Mouse (Mus musculus) mesoderm, embryonic 11.5 days (tissue): ENCODE data around the gene Gm5108.

Experiments used
- DNase-seq: peaks from one replicate; pipeline ENCODE4 v3.0.0-alpha.2; 2012; ENCODE audit warnings: low read depth, low spot score

The Gm5108 gene

DNA sequence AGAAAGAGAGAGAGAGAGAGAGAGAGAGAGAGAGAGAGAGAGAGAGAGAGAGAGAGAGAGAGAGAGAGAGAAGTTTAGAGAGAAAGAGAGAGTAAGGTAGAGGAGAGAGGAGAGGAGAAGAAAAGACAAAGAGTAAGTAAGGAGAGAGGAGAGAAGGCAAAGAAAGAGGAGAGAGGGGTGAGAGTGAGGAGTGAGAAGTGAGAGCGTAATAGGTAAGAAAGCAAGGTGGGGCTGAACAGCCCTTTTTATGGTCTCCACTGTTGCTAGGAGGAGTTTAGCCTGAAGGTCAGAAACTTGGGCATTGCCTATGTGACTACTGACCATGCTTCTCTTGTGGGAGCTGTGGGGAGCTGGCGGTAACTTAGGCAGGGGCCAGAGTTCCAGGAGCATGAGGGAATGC lies at the start of gene Gm5108:
Gm5108 (plus strand) TSS at position 301 of the 400 bp plus-strand sequence.
- DNase-seq: no peak

DNA sequence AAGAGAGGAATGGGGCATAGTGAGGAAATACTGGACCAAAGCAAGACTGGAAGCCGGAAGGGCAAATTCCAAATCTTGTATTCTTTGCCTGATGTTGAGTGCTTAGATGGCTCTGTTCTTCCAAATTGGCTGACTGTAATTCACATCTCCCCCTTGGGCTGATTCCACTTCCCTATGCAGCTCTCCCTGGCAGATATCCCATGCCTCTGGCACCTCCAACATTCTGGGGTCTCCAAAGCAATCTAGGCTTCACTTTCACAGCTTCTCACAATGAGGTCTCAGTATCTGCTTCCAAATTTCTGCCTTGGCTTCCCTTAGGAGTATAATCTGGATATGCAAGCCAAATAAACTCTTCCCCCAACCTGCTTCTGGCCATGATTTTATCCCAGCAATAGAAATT lies 42.5 kb upstream of the Gm5108 start:
- no peak for DNase-seq

DNA sequence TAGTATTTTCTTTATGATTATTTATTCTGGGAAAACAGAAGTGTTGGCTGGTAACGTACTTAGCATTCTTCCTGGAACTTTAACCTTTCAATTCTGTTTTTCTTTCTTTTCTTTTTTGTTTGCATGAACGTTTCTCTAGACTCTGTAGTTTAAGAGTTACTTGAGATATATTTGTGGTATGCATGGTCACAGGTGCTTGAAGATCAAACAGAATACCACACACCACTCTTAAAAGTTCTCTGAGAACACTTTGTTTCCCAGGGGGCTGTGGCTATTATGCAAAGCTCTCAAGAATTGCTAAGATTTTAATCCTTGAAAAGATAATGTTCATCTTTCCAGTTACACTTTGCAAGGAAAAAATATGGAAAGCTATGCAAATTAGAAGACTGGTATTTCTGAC lies 36.9 kb upstream of the Gm5108 start:
- no peak for DNase-seq

DNA sequence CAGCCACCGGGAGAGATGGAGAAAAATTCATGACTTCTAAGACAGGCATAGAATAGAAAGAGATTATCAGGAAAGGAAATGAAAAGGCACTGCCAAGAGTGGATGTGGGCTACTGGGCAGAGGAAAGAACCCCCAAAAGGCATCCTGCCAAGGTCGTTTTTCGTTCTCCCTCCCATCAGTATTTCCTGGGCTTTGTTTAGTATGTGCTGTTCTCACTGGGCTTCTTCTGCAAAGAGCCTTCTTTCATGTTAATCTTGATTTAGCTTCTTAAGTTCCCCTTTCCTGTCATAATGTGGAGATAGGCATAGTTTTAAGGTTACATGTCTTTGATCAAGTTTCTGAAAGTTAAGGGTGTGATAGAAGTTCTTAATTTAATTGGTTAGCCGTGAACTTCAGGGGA lies 10.9 kb upstream of the Gm5108 start:
- DNase-seq: no peak

DNA sequence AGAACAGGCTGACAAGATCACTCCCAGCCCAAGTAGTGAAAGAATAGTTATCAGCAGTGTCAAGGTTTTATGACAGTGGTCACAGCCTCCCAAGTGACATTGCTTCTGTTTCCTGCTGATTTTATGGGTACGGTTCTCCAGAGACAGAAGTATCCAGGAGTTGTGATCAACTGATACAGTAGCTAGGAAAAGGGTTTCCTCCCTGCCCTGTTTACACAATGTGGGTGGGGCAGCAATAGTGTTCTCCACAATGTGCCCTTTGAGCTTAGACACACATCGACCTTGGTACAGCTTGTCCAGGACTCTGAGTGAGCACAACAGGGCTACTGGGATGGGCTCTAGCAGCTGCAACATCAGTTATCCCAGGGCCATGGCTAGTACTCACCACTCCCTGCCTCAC lies 9.8 kb upstream of the Gm5108 start:
- no peak for DNase-seq

DNA sequence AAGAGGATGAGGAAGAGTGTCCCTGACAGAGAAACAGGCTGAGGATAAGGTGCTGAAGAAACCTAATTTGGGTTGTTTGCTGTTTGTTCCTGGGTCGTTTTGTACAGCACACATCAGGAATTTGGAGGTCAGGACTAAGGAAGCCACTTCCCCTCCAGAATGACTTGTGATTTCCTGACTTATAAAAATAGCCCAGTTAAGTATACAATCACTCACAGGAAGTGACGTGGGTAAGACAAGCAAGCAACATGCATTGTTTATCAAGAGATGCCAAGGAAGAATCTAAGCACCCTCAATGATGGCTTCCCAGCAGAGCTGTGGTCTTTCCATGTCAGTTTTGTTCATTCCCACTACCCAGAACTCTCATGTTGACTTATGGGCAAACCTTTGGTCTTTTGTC lies 1.7 kb downstream of the Gm5108 start:
- no peak for DNase-seq

DNA sequence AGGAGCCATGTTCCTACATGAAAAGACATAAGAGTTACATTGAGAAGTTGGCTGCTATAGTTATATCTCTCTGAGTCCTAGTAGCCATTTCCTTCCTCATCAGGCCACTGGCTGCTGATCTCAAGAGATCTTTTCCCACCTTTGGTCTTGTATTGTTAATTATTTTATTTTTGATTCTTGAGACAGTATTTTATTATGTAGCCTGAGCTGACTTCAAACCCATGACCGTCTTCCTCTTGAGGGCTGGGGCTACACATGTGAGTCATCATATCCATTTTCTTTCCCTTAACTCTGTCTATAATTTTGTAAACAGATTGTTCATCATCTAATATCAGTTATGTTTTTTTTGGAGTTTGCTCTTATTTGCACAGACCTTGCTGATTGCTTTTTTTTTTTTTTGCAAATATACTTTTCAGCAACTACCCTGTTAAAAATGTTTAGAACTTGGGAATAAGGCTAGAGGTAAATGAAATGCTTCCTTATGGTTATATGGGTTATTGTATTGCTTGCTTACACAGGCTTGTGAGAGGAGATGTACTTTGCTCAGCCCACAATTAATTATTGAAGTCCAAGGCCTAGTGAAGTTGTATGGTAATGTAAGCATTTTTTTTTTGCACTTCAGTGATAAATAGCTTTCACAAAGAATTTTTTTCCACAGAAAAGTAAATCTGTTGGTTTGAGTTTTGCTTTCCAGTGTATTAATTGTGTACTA lies 2.8 kb downstream of the Gm5108 start:
- no peak for DNase-seq

DNA sequence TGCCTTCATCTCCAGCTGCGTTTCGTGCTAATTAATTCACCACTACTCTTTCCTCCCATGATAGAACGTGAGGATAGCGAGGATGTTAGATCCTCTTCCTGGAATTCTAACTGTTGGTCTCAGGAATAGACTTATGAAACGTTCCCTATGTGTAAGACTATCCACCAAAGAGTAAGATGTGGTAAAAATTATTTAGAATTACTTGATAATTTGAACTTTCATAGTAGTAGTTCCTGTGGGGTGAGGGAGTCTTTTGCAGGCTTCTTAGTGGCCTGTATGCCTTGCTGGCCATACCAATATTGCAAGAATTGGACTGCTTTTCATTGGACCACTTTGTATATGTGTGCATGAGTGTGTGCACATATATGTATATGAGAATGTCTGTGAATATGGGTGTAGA lies 4.9 kb downstream of the Gm5108 start, which contains the start of gene Gm21905:
Gm21905 (minus strand) TSS at position 101 of the 400 bp plus-strand sequence.
- no peak for DNase-seq

DNA sequence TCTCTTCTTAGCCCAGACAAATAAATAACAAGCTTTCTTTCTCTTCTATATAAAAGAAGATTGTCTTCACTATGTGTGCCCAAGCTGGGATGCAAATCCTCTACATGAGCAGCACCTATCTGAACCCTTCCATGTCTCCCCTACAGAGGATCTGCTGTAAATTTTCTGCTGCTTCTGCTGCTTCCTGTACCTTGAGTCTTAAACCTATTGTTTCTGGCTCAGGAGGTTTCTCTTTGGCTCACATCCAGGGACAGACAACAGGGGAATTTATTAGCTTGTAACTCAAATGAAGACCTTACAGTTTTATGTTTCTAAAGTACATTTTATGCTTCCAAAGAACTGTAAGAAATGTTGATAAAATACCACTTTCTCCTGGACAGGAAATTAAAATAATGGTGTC lies 5.5 kb downstream of the Gm5108 start:
- no peak for DNase-seq

DNA sequence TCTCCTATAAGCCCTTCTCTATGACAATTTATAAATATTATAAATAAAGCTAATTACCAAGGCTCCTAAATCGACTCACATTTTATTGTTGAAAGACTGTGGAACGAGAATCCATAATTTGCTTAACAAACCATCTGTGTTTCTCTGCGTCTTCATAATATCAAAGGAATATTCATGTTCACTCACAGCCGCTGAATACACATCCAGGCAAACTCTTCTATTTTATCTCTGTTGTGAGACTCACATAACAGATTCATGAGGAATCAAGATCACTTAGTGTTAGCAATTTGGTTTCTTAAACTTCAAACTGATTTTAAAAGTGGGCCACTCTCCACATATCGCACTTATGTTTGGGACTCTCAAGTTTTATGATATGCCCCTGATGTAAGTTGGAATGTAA lies 6.6 kb downstream of the Gm5108 start:
- DNase-seq: no peak

DNA sequence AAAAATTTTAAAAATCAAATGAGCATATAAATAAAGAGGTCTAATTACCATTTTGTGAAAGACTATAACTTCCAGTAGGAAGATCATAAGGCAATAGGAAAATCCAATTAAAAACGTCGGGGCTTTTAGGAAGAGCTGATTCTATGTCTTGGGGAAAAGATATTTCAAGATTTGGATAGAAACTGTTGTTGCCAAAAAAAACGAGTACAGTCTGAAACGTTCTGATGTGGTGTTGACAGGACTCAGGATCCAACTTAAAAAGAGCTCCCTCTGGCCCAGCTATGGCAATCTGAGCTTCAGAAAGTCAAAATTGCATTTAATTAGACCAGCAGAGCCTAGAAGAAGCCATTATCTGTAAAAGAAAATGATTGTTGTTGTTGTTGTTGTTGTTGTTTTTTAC lies 12.6 kb downstream of the Gm5108 start:
- DNase-seq: no peak

DNA sequence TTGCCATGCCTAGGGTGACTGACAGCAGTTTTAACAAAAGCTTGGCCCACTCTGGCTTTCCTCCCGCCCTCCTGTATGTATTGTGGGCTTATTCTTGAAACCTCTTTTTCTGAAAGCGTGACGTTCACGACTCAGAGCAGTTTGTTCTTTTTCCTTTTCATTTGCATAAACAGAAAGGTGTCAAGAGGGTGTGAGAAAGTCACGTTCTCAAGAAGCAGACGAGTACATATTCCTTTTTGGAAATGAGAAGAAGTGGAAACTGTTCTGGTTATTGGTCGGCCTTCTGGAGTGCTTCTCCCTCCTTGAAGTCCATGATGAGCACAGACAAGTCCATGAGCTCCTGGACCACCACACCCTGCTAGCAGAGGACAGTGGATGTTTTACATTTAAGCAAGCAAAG lies 14.0 kb downstream of the Gm5108 start:
- no peak for DNase-seq

DNA sequence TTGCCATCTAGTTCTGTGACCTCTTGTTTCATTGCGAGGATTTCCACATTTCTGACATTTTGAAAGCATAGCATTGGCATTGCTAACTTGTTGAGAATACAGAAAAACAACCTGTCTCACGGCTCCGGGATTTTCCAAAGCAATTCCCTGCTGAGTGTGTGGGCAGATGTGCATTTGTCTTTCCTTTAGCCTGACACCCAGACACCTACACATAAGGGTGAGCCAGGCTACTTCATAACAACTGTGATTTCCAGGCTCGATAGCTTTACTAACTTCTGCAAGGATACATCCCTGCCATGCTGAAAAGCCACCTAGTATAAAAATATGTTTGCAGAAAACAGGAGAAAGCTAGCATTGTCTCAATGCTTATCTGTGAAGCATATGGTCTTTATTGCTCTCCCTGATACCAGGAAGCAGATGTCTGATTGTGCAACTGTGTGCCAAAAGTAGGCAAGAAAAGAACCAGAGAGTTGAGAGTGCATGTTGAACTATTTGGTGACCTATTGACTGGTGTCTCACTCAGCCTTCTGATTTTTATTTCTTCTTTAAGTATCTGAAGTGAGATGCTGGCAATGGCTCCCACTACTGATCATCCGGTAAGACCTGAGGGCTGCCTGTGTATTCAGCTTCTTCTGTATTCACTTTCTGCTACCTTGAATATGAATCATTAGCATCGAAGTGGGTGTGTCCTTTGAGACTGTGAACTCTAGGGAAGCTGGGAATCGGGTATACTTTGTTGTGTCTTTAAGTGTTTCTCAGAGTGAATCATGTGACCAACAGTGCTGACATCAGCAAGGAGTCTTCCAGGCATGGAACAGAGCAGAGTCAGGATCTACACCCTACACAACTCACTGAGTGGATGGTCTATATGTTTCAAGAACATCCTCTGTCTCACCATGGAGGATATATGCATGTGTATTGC lies 20.5 kb downstream of the Gm5108 start:
- DNase-seq: no peak

DNA sequence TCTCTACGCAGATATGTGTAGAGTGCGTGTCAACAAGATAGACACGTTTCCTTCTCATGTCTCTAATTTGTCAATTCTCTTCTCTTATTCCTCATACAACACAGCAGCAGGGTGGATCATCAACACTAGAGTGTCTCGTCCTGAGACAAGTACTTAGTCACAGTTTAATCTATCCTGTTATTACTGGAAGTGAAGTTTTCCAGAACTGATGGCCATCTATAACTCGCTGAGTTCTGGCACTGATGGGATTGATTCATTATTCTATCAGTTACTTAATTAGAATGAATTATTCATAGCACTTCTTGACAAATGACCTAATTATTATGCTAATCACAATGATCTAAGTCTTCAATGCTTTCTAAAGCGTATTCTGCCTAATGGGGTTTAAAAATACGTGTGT lies 28.1 kb downstream of the Gm5108 start:
- DNase-seq: no peak

DNA sequence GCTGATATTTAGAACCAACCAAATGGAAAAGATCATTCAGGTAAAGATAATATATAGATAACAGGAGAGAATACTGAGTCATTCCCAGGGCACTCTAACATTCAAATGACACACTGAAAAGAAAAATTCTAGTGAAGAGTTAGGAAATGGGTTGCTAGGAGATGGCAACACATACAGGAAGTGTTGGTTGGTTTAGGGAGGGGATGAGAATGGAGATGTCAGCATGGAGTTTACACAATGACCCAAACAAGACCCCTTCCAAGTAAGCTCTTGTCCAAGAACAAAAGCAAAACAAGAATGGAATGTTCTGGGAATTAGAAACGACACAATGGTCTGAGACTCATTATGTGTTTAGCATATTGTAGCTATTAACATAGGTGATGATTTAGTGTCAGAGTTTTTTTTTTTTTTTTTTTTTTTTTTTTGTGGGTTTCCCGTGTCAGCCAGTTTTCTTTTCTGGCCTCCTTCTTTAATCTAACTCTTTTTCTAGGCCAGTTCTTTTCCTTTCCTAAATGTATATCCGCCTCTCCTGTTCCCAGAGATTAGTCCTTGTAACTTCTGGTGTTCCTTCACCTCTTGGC lies 40.6 kb downstream of the Gm5108 start:
- DNase-seq: peak; percentile 9

DNA sequence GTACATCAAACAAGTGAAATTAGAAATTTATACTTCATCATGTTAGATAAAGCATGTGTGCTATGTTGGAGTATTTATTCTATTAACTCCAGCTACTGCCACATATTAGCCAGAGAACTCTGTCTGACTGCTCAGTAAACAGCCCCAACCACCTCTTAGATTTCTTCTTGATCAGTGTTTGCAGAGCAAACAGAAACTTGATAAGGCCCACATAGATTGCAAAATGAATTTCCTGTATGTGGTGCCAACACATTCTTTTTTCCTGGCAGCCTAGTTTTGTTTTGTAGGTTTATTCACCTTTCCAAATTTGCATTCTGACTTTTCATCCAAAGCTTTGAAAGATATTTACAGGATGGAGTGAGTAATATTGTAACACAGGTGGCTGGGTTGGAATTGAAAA lies 49.0 kb downstream of the Gm5108 start:
- no peak for DNase-seq

DNA sequence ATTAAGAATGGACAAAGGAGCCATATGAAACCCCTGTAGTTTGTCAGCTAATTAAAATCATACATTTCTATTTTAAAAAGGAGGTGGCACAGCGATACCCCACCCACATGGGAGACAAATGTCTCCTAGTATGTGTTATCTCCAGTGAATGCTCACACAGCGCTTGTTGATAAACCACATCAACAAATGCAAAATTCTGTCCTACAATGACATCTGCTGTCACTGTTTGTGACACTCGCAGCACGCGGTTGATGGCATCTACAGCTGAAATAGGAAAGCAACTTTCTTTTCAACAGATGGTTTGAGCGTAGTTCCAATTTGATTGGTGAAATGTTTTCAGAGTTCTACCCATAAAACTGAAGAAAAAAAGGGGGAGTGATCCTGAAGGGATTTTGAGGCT lies 61.1 kb downstream of the Gm5108 start:
- DNase-seq: no peak

DNA sequence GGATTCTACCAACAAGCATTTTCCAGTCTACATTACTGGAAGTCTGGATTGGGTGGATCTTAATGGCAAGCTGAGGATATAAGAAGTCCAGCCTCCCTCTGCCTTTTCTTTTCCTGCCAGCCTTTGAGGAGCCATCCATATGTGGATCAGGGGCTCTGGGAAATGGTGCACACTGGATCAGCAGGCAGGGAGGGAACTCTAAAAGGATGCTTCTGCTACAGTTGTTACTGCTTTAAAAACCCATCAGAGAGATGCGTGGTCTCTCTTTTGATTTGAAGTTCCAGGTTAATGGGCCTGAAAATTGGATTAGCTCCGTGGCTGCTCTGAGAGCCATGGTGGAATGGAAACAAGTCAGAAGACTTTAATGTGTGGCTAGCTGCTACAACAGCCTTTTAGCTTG lies 62.4 kb downstream of the Gm5108 start:
- no peak for DNase-seq

DNA sequence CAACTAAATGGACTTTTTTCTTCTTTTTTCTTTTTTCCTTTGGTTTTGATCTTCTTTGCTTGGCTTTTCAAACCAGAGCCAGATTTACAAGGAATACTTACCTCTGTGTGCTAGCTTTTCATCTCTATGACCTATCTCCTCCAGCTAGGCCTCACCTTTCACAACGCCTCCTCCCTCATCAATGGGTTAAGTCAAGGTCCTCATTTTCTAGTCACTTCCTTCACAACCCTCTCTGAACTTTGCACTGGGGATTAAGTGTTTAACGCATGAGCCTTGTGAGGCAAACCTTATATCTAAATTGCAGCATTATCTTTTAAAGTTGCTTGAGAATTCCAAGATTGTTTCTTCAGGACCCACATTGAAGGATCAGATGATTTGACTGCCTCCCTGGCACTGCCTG lies 63.0 kb downstream of the Gm5108 start:
- DNase-seq: no peak

DNA sequence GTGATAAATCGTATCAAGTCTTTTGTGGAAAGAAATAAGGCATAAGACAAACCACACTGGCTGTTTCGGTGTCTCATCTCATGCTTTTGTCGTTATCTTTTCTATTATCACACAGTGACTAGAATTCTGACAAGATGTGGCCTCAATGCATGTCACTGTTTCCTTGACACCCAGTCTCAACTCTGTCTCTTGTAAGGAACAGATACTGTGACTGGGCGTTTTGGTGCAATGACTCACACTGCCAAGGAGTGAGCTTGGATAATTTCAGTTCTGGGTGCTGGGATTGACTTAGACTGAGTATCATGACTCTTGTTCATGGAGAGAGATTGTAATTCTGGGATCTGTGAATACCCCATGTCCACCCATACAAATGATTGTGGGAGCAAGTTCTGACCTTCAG lies 65.6 kb downstream of the Gm5108 start:
- DNase-seq: no peak

DNA sequence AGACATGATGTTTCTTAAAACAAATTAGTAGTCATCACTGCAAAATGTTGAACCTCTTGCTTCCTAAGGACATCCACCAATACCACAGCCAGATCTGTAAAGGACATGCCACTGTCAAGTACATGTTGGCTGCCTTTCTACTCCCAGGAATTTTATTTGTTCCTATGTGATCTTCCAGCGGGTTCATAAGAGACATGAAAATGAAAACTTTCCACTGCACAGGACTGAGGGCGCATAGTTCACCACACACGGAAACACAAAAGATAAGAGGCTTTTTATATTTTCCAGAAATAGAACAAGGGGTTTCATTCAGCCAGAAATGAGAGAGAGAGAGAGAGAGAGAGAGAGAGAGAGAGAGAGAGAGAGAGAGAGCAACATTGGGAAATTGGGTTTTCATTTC lies 70.1 kb downstream of the Gm5108 start:
- no peak for DNase-seq

DNA sequence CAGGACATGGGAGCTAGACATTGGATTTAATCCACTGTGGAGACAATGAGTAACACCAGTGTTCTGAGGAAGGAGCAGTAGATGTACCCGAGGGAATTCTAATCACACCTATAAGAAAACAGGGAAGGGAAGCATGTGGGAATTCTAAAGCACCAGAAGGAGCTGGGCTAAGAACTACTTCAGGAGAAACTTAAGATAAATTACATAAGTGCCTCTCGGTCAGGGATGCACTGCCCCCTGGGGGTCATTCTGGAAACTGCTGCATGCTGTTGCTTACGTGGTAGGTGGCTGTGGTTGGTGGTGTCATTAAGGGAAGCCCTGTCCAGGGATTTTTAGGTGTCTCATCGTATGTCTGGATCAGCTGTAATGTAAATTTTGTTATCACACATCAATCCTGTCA lies 71.1 kb downstream of the Gm5108 start:
- DNase-seq: peak; percentile 80

DNA sequence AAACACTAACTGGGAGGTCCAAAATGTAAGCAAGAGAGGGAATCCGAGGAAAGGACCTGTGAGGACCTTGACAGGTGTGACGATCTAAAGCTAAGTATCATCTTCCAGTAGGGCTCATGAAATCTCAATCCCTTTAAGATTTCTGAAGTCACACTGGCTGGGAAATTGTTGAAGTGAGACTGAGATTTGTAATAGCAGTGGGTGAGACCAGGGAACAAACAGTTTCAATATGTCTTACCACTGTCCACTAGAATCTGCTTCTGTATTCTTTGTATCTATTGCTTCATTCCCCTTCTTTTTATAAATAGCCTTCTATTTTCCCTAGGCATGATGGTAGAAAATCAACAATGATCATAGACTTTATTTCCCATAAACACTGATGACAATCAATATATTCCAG lies 79.4 kb downstream of the Gm5108 start:
- no peak for DNase-seq
